Mouse (Mus musculus): ENCODE data around the gene Kcne4. TPM values are rescaled to one million over a fixed set of nuclear protein-coding genes. Genes with fewer than 3 reads are reported as not detected.

Kcne4 gene
- polyA plus RNA-seq, 1 experiment from 2014 or later: 0.16 TPM

- WGBS: 84% methylated on average over 15 of the region's 15 CpGs
- H3K36me3 ChIP-seq: no peaks in the 10 kb centered on the region
Observed at GRCm38 (mm10) chr1:78821733-78822430, 5.3 kb downstream of the Kcne4 start.

GRCm38 (mm10) chr1:78825246-78825645 lies 8.7 kb downstream of the Kcne4 start:
- Histone ChIP-seq H3K4me3 (no peak overlapping the region), H3K4me1 (no peaks in the 10 kb centered on the region; the same call in 1 of the 2 replicates), H3K27me3 (ENCODE audit: insufficient read depth, poor library complexity, severe bottlenecking) (no peaks in the 10 kb centered on the region), H3K36me3 (no peaks in the 10 kb centered on the region), H3K27ac (no peak overlapping the region), H3K9me3 (no peaks in the 10 kb centered on the region)
- DNase-seq (ENCODE audit: low spot score): no peak
- 78% methylated on average over 3 of the region's 3 CpGs for WGBS

More at GRCm38 (mm10) chr1:78821733-78822430, 5.3 kb downstream of the Kcne4 start:
- no peaks in the 10 kb centered on the region for H3K27me3 ChIP-seq (ENCODE audit: insufficient read depth, poor library complexity, severe bottlenecking)
- no peak overlapping the region for H3K27ac ChIP-seq
- DNase-seq (ENCODE audit: low spot score): no peak
- no peak overlapping the region for H3K4me3 ChIP-seq
- no peaks in the 10 kb centered on the region for H3K9me3 ChIP-seq
- no peaks in the 10 kb centered on the region; the same call in 1 of the 2 replicates for H3K4me1 ChIP-seq

GRCm38 (mm10) chr1:78838468-78838867 lies 21.9 kb downstream of the Kcne4 start:
- no peak overlapping the region for H3K4me3 ChIP-seq
- no peaks in the 10 kb centered on the region for H3K9me3 ChIP-seq
- WGBS: 87% methylated on average over 3 of the region's 3 CpGs
- no peaks in the 10 kb centered on the region for H3K4me1 ChIP-seq
- no peak overlapping the region for H3K27ac ChIP-seq
- H3K27me3 ChIP-seq (ENCODE audit: insufficient read depth, poor library complexity, severe bottlenecking): no peaks in the 10 kb centered on the region
- H3K36me3 ChIP-seq: no peaks in the 10 kb centered on the region
- no peak for DNase-seq (ENCODE audit: low spot score)

- 65% methylated on average over 2 of the region's 2 CpGs for WGBS
- Histone ChIP-seq H3K27me3 (ENCODE audit: insufficient read depth, poor library complexity, severe bottlenecking) (no peaks in the 10 kb centered on the region), H3K36me3 (no peaks in the 10 kb centered on the region), H3K4me1 (no peaks in the 10 kb centered on the region), H3K9me3 (no peaks in the 10 kb centered on the region), H3K27ac (no peak overlapping the region), H3K4me3 (no peak overlapping the region)
- DNase-seq (ENCODE audit: low spot score): no peak
Observed at GRCm38 (mm10) chr1:78840769-78841168, 24.2 kb downstream of the Kcne4 start.

- no peaks in the 10 kb centered on the region for H3K36me3 ChIP-seq
- H3K4me1 ChIP-seq: no peaks in the 10 kb centered on the region
- WGBS: 89% methylated on average over 1 of the region's 1 CpGs
- H3K9me3 ChIP-seq: no peaks in the 10 kb centered on the region
- no peak for DNase-seq (ENCODE audit: low spot score)
- H3K27ac ChIP-seq: no peak overlapping the region
- H3K4me3 ChIP-seq: no peak overlapping the region
- H3K27me3 ChIP-seq (ENCODE audit: insufficient read depth, poor library complexity, severe bottlenecking): no peaks in the 10 kb centered on the region
Observed at GRCm38 (mm10) chr1:78845661-78846060, 29.1 kb downstream of the Kcne4 start.

GRCm38 (mm10) chr1:78846471-78846870 lies 29.9 kb downstream of the Kcne4 start:
- no peaks in the 10 kb centered on the region for H3K9me3 ChIP-seq
- no peak overlapping the region for H3K27ac ChIP-seq
- WGBS: 43% methylated on average over 2 of the region's 2 CpGs
- no peak overlapping the region for H3K4me3 ChIP-seq
- no peaks in the 10 kb centered on the region for H3K4me1 ChIP-seq
- H3K27me3 ChIP-seq (ENCODE audit: insufficient read depth, poor library complexity, severe bottlenecking): no peaks in the 10 kb centered on the region
- DNase-seq (ENCODE audit: low spot score): no peak
- no peaks in the 10 kb centered on the region for H3K36me3 ChIP-seq

GRCm38 (mm10) chr1:78852408-78853093 lies 36.0 kb downstream of the Kcne4 start:
- no peaks in the 10 kb centered on the region for H3K9me3 ChIP-seq
- 68% methylated on average over 17 of the region's 17 CpGs for WGBS
- no peaks in the 10 kb centered on the region for H3K27me3 ChIP-seq (ENCODE audit: insufficient read depth, poor library complexity, severe bottlenecking)
- 0 out of 2 replicates have a peak, but pooled peaks cover 4% of the 10 kb centered on the region for H3K4me1 ChIP-seq
- H3K4me3 ChIP-seq: no peak overlapping the region
- H3K36me3 ChIP-seq: no peaks in the 10 kb centered on the region
- no peak for DNase-seq (ENCODE audit: low spot score)
- H3K27ac ChIP-seq: no peak overlapping the region

GRCm38 (mm10) chr1:78853094-78853445 lies 36.5 kb downstream of the Kcne4 start:
- H3K4me3 ChIP-seq: no peak overlapping the region
- 79% methylated on average over 3 of the region's 3 CpGs for WGBS
- H3K9me3 ChIP-seq: no peaks in the 10 kb centered on the region
- no peak for DNase-seq (ENCODE audit: low spot score)
- no peaks in the 10 kb centered on the region for H3K36me3 ChIP-seq
- no peak overlapping the region for H3K27ac ChIP-seq
- H3K27me3 ChIP-seq (ENCODE audit: insufficient read depth, poor library complexity, severe bottlenecking): no peaks in the 10 kb centered on the region
- 0 out of 2 replicates have a peak, but pooled peaks cover 4% of the 10 kb centered on the region for H3K4me1 ChIP-seq

- H3K4me3 ChIP-seq: no peak overlapping the region
Observed at GRCm38 (mm10) chr1:78854306-78854705, 37.7 kb downstream of the Kcne4 start.

GRCm38 (mm10) chr1:78859573-78859972 lies 43.0 kb downstream of the Kcne4 start:
- whole genome bisulfite sequencing: 84% methylated on average over 4 of the region's 4 CpGs
- DNase-seq (ENCODE audit: low spot score): no peak
- H3K36me3 ChIP-seq: no peaks in the 10 kb centered on the region
- 0 out of 2 replicates have a peak, but pooled peaks cover 3% of the 10 kb centered on the region for H3K4me1 ChIP-seq
- no peak overlapping the region for H3K27ac ChIP-seq
- H3K9me3 ChIP-seq: no peaks in the 10 kb centered on the region
- no peak overlapping the region for H3K4me3 ChIP-seq
- H3K27me3 ChIP-seq (ENCODE audit: insufficient read depth, poor library complexity, severe bottlenecking): no peaks in the 10 kb centered on the region

More at GRCm38 (mm10) chr1:78854306-78854705, 37.7 kb downstream of the Kcne4 start:
- WGBS: 43% methylated on average over 1 of the region's 1 CpGs
- 0 out of 2 replicates have a peak, but pooled peaks cover 4% of the 10 kb centered on the region for H3K4me1 ChIP-seq
- H3K27me3 ChIP-seq (ENCODE audit: insufficient read depth, poor library complexity, severe bottlenecking): no peaks in the 10 kb centered on the region
- no peaks in the 10 kb centered on the region for H3K36me3 ChIP-seq
- no peak overlapping the region for H3K27ac ChIP-seq
- H3K9me3 ChIP-seq: no peaks in the 10 kb centered on the region
- DNase-seq (ENCODE audit: low spot score): no peak

GRCm38 (mm10) chr1:78860056-78860455 lies 43.5 kb downstream of the Kcne4 start:
- Histone ChIP-seq H3K27ac (no peak overlapping the region), H3K36me3 (no peaks in the 10 kb centered on the region), H3K27me3 (ENCODE audit: insufficient read depth, poor library complexity, severe bottlenecking) (no peaks in the 10 kb centered on the region), H3K4me3 (no peak overlapping the region), H3K4me1 (0 out of 2 replicates have a peak, but pooled peaks cover 3% of the 10 kb centered on the region), H3K9me3 (no peaks in the 10 kb centered on the region)
- no peak for DNase-seq (ENCODE audit: low spot score)
- WGBS: 58% methylated on average over 7 of the region's 7 CpGs

GRCm38 (mm10) chr1:78862281-78862680 lies 45.7 kb downstream of the Kcne4 start:
- DNase-seq (ENCODE audit: low spot score): no peak
- Histone ChIP-seq H3K36me3 (no peaks in the 10 kb centered on the region), H3K27me3 (ENCODE audit: insufficient read depth, poor library complexity, severe bottlenecking) (no peaks in the 10 kb centered on the region), H3K4me3 (no peak overlapping the region), H3K27ac (no peak overlapping the region), H3K4me1 (0 out of 2 replicates have a peak, but pooled peaks cover 5% of the 10 kb centered on the region), H3K9me3 (no peaks in the 10 kb centered on the region)
- whole genome bisulfite sequencing: 71% methylated on average over 1 of the region's 1 CpGs

GRCm38 (mm10) chr1:78863833-78864232 lies 47.3 kb downstream of the Kcne4 start:
- H3K4me1 ChIP-seq: 0 out of 2 replicates have a peak, but pooled peaks cover 5% of the 10 kb centered on the region
- H3K27ac ChIP-seq: no peak overlapping the region
- H3K27me3 ChIP-seq (ENCODE audit: insufficient read depth, poor library complexity, severe bottlenecking): no peaks in the 10 kb centered on the region
- no peaks in the 10 kb centered on the region for H3K36me3 ChIP-seq
- WGBS: 61% methylated on average over 2 of the region's 2 CpGs
- no peak overlapping the region for H3K4me3 ChIP-seq
- DNase-seq (ENCODE audit: low spot score): no peak
- no peaks in the 10 kb centered on the region for H3K9me3 ChIP-seq
